Mouse (Mus musculus) neural tube, embryonic 12.5 days (tissue): ENCODE measurements around the gene Hyal1. TPM values are rescaled to one million over a fixed set of nuclear protein-coding genes. Genes with fewer than 3 reads are reported as not detected.

ENCODE experiments used
- ATAC-seq: fragments of 200-750 bp; cut with Nextera tagmentation; 2 replicates; pipeline ENCODE4 v1.8.0; 2017; ENCODE audit warnings: low read depth, mild to moderate bottlenecking, moderate TSS enrichment, moderate library complexity; ENCODE audit not compliant: low FRiP score
- H3K27ac ChIP-seq: fragments of 300-500 bp; sonication (generic); 2 replicates; pipeline ENCODE4 v1.5.1; 2016
- H3K27me3 ChIP-seq: fragments of 300-500 bp; sonication (generic); replicated peaks from 2 replicates; pipeline ENCODE4 v1.6.1; 2016; ENCODE audit warnings: mild to moderate bottlenecking
- H3K36me3 ChIP-seq: fragments of 300-500 bp; sonication (generic); 2 replicates; pipeline ENCODE4 v1.6.1; 2016; ENCODE audit warnings: mild to moderate bottlenecking
- H3K4me1 ChIP-seq: fragments of 300-500 bp; sonication (generic); 2 replicates; pipeline ENCODE4 v1.6.1; 2016
- H3K4me2 ChIP-seq: fragments of 300-500 bp; sonication (generic); replicated peaks from 2 replicates; pipeline ENCODE4 v1.6.1; 2016; ENCODE audit warnings: mild to moderate bottlenecking
- H3K4me3 ChIP-seq: fragments of 300-500 bp; sonication (generic); 2 replicates; pipeline ENCODE4 v1.5.1; 2016
- H3K9ac ChIP-seq: fragments of 300-500 bp; sonication (generic); 2 replicates; pipeline ENCODE4 v1.6.1; 2016; ENCODE audit warnings: mild to moderate bottlenecking
- H3K9me3 ChIP-seq: fragments of 300-500 bp; sonication (generic); 2 replicates; pipeline ENCODE4 v1.6.1; 2016; ENCODE audit warnings: mild to moderate bottlenecking
- WGBS: fragments of 180-500 bp; shearing (Covaris S2); methylation state at CpG from one replicate; pipeline ENCODE4 v1.1.7; 2016; 5-methylcytosine and 5-hydroxymethylcytosine counted together
- polyA plus RNA-seq: library from polyadenylated mRNA; unstranded; fragments of >200 nt; fragmentation: Nextera tagmentation; extraction: Ambion mirVana; gene quantifications from 2 replicates; pipeline ENCODE4 v1.2.1, GENCODE M21; 2016

The Hyal1 gene
- polyA plus RNA-seq, 1 experiment from 2014 or later: 7.5 TPM

GRCm38 (mm10) chr9:107629901-107630425, 53.2 kb downstream of the Hyal1 start:
- Histone ChIP-seq H3K4me2 (peak overlapping the region; percentile 99), H3K9ac (peak overlapping the region; percentile 57), H3K4me1 (peaks cover 96% of the 10 kb centered on the region), H3K9me3 (no peaks in the 10 kb centered on the region), H3K27me3 (no peaks in the 10 kb centered on the region), H3K36me3 (peaks cover 11% of the 10 kb centered on the region), H3K4me3 (peak overlapping the region; percentile 24), H3K27ac (peak overlapping the region; percentile 96)
- peak; percentile 8; the same call in 1 of the 2 replicates for ATAC-seq
- WGBS: 6% methylated on average over 14 of the region's 14 CpGs

- peak overlapping the region; percentile 96 for H3K27ac ChIP-seq
- no peaks in the 10 kb centered on the region for H3K9me3 ChIP-seq
- peak overlapping the region; percentile 57 for H3K9ac ChIP-seq
- peaks cover 6% of the 10 kb centered on the region; the same call in 1 of the 2 replicates for H3K36me3 ChIP-seq
- H3K4me2 ChIP-seq: peak overlapping the region; percentile 99
- peaks cover 95% of the 10 kb centered on the region for H3K4me1 ChIP-seq
- WGBS: 1% methylated on average over 4 of the region's 4 CpGs
- peak; percentile 23 for ATAC-seq
- peak overlapping the region; percentile 15; the same call in 1 of the 2 replicates for H3K4me3 ChIP-seq
- no peaks in the 10 kb centered on the region for H3K27me3 ChIP-seq
Observed at GRCm38 (mm10) chr9:107630576-107630975, 53.8 kb downstream of the Hyal1 start.

Other genes with a start within 250 kb of the Hyal1 start
- gene Hemk1, start 238.6 kb upstream of the Hyal1 start, polyA plus RNA-seq: 14.2 and 15.5 TPM in 2 replicates
- gene 6430571L13Rik, start 236.3 kb upstream of the Hyal1 start, polyA plus RNA-seq: 4.1 and 4.8 TPM in 2 replicates
- 5.4 and 5.8 TPM in 2 replicates for gene Cacna2d2, start 177.3 kb upstream of the Hyal1 start, polyA plus RNA-seq
- 46.7 and 48.4 TPM in 2 replicates for gene Tmem115, start 43.0 kb upstream of the Hyal1 start, polyA plus RNA-seq
- gene Cyb561d2, start 34.7 kb upstream of the Hyal1 start, polyA plus RNA-seq: 24.2 and 25.4 TPM in 2 replicates
- gene Nprl2, start 34.7 kb upstream of the Hyal1 start, polyA plus RNA-seq: 52.6 and 55.2 TPM in 2 replicates
- 0.51 and 0.82 TPM in 2 replicates for gene Zmynd10, start 29.6 kb upstream of the Hyal1 start, polyA plus RNA-seq
- gene Rassf1, start 25.4 kb upstream of the Hyal1 start, polyA plus RNA-seq: 37.6 and 37.7 TPM in 2 replicates
- 93.3 and 93.9 TPM in 2 replicates for gene Tusc2, start 13.7 kb upstream of the Hyal1 start, polyA plus RNA-seq
- gene Hyal2, start 9.0 kb upstream of the Hyal1 start, polyA plus RNA-seq: 93.6 and 97.0 TPM in 2 replicates
- gene Naa80, start 2.0 kb downstream of the Hyal1 start, polyA plus RNA-seq: 12.6 and 15.8 TPM in 2 replicates
- gene Hyal3, start 3.9 kb downstream of the Hyal1 start, polyA plus RNA-seq: 0.84 and 1.5 TPM in 2 replicates
- gene Ifrd2, start 10.7 kb downstream of the Hyal1 start, polyA plus RNA-seq: 20.6 and 23.3 TPM in 2 replicates
- 4.7 and 4.8 TPM in 2 replicates for gene Sema3b, start 32.3 kb downstream of the Hyal1 start, polyA plus RNA-seq
- 465 and 488 TPM in 2 replicates for gene Gnai2, start 58.4 kb downstream of the Hyal1 start, polyA plus RNA-seq
- 12.8 and 14.1 TPM in 2 replicates for gene Slc38a3, start 92.6 kb downstream of the Hyal1 start, polyA plus RNA-seq
- 1.3 and 2.3 TPM in 2 replicates for gene Gnat1, start 102.8 kb downstream of the Hyal1 start, polyA plus RNA-seq
- 21.4 and 21.5 TPM in 2 replicates for gene Sema3f, start 133.5 kb downstream of the Hyal1 start, polyA plus RNA-seq
- 231 and 241 TPM in 2 replicates for gene Rbm5, start 194.1 kb downstream of the Hyal1 start, polyA plus RNA-seq